Mouse (Mus musculus) CH12.LX (cell line): ENCODE measurements at regions not wholly inside any gene's neighbourhood (a gene's known extent, or its start where the extent isn't known, plus 50 kb on each side); places are given as distances from the start of the nearest gene placed in this dataset.
A peak's percentile ranks its signal among the peaks of the same experiment; 100 is the strongest.

Source experiments
- CHD2 ChIP-seq: IDR thresholded peaks from 2 replicates; pipeline ENCODE4 v1.6.1; 2011; ENCODE audit warnings: low read length, improper control_type of control experiment
- CTCF ChIP-seq, 2 experiments: IDR thresholded peaks in 1 of 2; conservative IDR thresholded peaks in 1 of 2; 2 replicates each; pipeline ENCODE4 v1.5.1; 2011 to 2012; ENCODE audit warnings: low read depth in 2 of 2, low read length in 2 of 2, improper control_type of control experiment in 1 of 2, inconsistent platforms in 1 of 2, mild to moderate bottlenecking in 1 of 2, moderate library complexity in 1 of 2
- EP300 ChIP-seq: IDR thresholded peaks from 2 replicates; pipeline ENCODE4 v1.6.1; 2011; ENCODE audit warnings: low read length, improper control_type of control experiment
- JUN ChIP-seq: IDR thresholded peaks from 2 replicates; pipeline ENCODE4 v1.6.1; 2011; ENCODE audit warnings: low read depth, mild to moderate bottlenecking, low read length, improper control_type of control experiment, moderate library complexity; ENCODE audit not compliant: insufficient read depth
- MEF2A ChIP-seq: IDR thresholded peaks from 2 replicates; pipeline ENCODE4 v1.6.1; 2014; ENCODE audit warnings: low read depth, mild to moderate bottlenecking, inconsistent platforms, low read length, improper control_type of control experiment, borderline replicate concordance
- MXI1 ChIP-seq: IDR thresholded peaks from 2 replicates; pipeline ENCODE4 v1.6.1; 2011; ENCODE audit warnings: mild to moderate bottlenecking, low read depth, low read length, improper control_type of control experiment
- NRF1 ChIP-seq: IDR thresholded peaks from 2 replicates; pipeline ENCODE4 v1.6.1; 2014; ENCODE audit warnings: low read depth, mild to moderate bottlenecking, inconsistent platforms, low read length, improper control_type of control experiment, moderate library complexity
- POLR2A ChIP-seq: IDR thresholded peaks from 2 replicates; pipeline ENCODE4 v1.6.1; 2011; ENCODE audit warnings: low read depth, mild to moderate bottlenecking, improper control_type of control experiment, low read length
- USF1 ChIP-seq: IDR thresholded peaks from 2 replicates; pipeline ENCODE4 v1.6.1; 2014; ENCODE audit warnings: low read depth, mild to moderate bottlenecking, inconsistent platforms, low read length, improper control_type of control experiment

DNA sequence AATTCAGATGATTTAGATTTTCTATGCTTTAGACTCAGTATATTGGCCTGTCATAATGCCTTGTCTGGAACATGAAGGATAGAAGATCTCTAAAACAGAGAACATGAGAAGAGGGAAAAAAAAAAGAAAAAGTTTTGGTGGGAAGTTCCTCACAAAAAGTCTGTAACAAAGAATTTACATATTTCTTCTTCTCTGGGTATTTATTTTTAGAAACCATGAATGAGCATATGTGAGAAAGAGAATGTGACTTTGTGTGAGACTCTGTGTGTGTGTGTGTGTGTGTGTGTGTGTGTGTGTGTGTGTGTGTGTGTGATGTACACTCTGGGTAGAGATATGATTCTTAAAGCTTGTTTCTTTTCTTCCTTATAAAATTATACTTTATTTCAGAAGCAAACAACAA, 109.9 kb downstream of the Arl4a start:
- TF ChIP-seq CTCF (conservative IDR thresholded peaks at IDR 0.05 in 1 of 2, IDR thresholded peaks at IDR 0.05 in 1 of 2; ENCODE audit: low read depth in 2 of 2, low read length in 2 of 2) (no peak), POLR2A (no peak), MEF2A (peak; percentile 94), NRF1 (no peak), JUN (no peak), EP300 (peak; percentile 66), MXI1 (no peak), CHD2 (no peak), USF1 (no peak)
